Mouse (Mus musculus) urinary bladder, adult 2 months (tissue): ENCODE results near the gene Adprm. TPM values are rescaled to one million over a fixed set of nuclear protein-coding genes. Genes with fewer than 3 reads are reported as not detected.

Source experiments
- DNase-seq: peaks from one replicate; pipeline ENCODE4 v3.0.0; 2022; ENCODE audit warnings: low spot score
- polyA plus RNA-seq: library from polyadenylated mRNA; depleted of rRNA; stranded (reverse); fragments of >200 nt; gene quantifications from 2 replicates; pipeline ENCODE4 v1.2.3, GENCODE M21; 2012

Gene Adprm
- polyA plus RNA-seq, 1 experiment, result 37.5 TPM

- no peak for DNase-seq
Measured at GRCm38 (mm10) chr11:67076781-67077180, 24.4 kb upstream of the Adprm start.

GRCm38 (mm10) chr11:67075036-67075435 is 22.6 kb upstream of the Adprm start:
- no peak for DNase-seq

GRCm38 (mm10) chr11:67072615-67073130 is 20.3 kb upstream of the Adprm start:
- DNase-seq, result no peak

GRCm38 (mm10) chr11:67067741-67068140 is 15.3 kb upstream of the Adprm start:
- DNase-seq, result no peak

- DNase-seq, result no peak
Measured at GRCm38 (mm10) chr11:67062726-67063125, 10.3 kb upstream of the Adprm start.

- DNase-seq, result no peak
Measured at GRCm38 (mm10) chr11:67061311-67061710, 8.9 kb upstream of the Adprm start.

GRCm38 (mm10) chr11:67054754-67055365 is 2.5 kb upstream of the Adprm start:
- DNase-seq, result no peak

GRCm38 (mm10) chr11:67051676-67052320 is 596 bp downstream of the Adprm start:
- no peak for DNase-seq

- DNase-seq, result no peak
Measured at GRCm38 (mm10) chr11:67049256-67049655, 3.1 kb downstream of the Adprm start.

GRCm38 (mm10) chr11:67048496-67048895 is 3.9 kb downstream of the Adprm start:
- DNase-seq, result no peak

- no peak for DNase-seq
Measured at GRCm38 (mm10) chr11:67047199-67047598, 5.2 kb downstream of the Adprm start.

GRCm38 (mm10) chr11:67044959-67045358 is 7.4 kb downstream of the Adprm start:
- DNase-seq, result no peak

- DNase-seq, result no peak
Measured at GRCm38 (mm10) chr11:67043007-67043406, 9.4 kb downstream of the Adprm start.

- no peak for DNase-seq
Measured at GRCm38 (mm10) chr11:67040483-67040882, 11.9 kb downstream of the Adprm start.

GRCm38 (mm10) chr11:67039799-67040198 is 12.6 kb downstream of the Adprm start:
- DNase-seq, result no peak

- no peak for DNase-seq
Measured at GRCm38 (mm10) chr11:67036892-67037291, 15.5 kb downstream of the Adprm start.

- no peak for DNase-seq
Measured at GRCm38 (mm10) chr11:67036229-67036628, 16.2 kb downstream of the Adprm start.

- DNase-seq, result no peak
Measured at GRCm38 (mm10) chr11:67034775-67035485, 17.5 kb downstream of the Adprm start.

GRCm38 (mm10) chr11:67031603-67031915 is 20.8 kb downstream of the Adprm start:
- DNase-seq, result no peak

GRCm38 (mm10) chr11:67030904-67031602 is 21.3 kb downstream of the Adprm start:
- DNase-seq, result no peak

GRCm38 (mm10) chr11:67024867-67025477 is 27.4 kb downstream of the Adprm start, which contains the start of gene Tmem220:
TSS of gene Tmem220 (plus strand) at chr11:67025154.
- peak; percentile 83 for DNase-seq
